Mouse (Mus musculus): ENCODE results near the gene Heatr9.

DNA sequence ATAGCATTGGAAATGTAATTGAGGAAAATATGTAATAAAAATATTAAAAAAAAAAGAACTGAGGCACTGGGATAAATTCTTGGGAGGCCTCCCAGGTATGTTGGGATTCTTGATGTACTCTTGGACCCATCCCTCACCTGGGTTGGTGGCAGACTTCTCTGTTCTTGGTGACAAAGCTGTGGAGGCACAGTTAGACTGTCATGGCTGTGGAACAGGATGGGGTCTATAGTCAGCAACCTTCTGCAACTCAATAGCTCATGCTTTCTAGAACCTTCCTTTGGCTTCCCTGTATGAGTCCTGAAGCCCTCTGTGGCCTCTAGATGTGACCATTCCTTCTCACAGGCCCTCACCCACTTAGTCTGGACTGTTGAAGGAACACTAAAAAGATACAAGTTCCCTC, 44.6 kb upstream of the Heatr9 start:
- TF ChIP-seq POLR2A (IDR thresholded peaks at IDR 0.05; ENCODE audit: borderline replicate concordance, insufficient read depth, low read length), result no peak
- TF ChIP-seq CTCF (IDR thresholded peaks at IDR 0.05; ENCODE audit: borderline replicate concordance, insufficient read depth, low read depth, low read length), result no peak

All from cerebellum, adult 2 months (tissue).